Mouse (Mus musculus): ENCODE measurements around the gene Cfap221. TPM values are rescaled to one million over a fixed set of nuclear protein-coding genes. Genes with fewer than 3 reads are reported as not detected.
A peak's percentile ranks its signal among the peaks of the same experiment; 100 is the strongest.

Cfap221 gene
- total RNA-seq, 2 experiments from 2014 or later, result 0.56 to 0.62 TPM

DNA sequence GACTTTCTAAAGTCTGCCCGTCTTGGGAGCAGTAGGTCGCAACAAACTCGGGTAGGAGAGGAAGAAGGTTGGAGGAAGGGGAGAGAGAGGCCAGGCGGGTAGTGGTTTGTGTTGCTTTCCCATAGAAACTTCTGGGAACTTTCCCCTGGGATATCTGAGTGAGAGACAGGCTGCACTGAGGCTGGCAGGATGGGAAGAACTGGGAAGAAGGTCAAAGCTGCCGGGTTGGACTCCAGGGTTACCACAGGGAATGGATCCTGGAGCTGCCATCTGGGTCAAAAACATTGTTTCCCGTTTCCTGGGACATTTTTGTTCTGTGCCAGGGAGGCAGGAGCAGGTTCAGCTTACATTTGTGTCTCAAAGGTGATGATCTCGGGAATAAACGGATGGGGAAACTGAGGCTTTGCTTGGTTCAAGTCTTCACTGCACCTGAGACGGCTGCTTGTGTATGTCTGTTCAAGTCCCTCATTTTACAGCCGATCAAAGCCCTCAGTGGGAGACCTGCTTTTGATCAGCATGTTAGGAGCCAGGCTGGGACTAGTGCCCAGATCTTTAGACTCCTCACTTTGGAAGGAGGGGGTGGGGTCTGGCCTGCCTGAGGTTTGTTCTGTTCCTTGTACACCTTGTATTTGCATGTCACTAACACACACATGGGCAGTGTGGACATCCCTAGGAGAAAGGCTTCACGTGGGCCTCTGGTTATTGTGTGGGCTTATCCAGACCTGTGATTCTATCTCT is 11.0 kb upstream of the Cfap221 start:
- DNase-seq (ENCODE audit: low spot score in 2 of 2), result no peak

DNA sequence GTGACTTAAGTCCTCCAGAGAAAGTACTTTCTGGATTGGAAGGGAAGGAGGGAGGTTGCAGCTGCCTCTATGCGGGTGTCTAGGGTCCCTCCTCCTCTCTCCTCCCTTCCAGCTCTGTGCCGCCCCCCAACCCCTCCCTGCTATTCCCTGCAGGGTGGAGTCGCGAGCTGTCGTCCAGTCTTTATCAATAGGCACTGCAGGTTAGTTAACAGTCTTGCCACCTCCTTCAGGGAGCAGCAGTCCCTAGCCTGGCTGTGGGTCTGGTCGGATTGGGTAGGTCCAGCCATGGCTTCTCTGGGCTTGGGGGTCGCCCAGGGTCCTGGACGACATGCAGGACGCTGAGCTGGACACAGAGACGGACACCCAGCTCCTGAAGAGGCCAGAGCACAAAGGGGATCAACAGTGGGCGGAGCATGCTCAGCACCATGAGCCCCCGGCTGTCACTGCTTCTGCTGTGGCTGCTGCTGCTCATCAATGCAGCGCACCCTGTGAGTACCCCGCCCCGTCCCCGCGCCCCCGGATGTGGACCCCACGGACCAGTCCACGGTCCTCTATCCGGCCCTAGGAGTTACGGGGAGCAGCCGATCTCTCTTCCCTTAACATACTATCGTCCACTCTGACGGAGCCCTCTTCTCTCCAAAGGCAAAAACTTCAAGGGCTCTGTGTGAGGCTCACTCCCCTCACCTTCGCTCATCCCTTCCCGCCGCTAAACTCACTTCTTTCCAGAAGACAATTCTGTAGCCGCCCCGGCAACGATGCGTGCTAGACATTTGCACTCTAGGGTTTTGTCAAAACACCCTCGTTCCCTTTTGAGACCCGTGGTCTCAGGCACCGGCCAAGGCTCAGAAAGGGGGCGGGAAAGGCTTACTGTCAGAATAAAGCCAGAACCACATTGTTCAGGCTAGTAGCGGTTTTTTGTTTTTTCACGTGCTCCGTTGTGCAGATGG is 10.1 kb upstream of the Cfap221 start, which contains the start of gene Sctr:
Gene Sctr, plus strand, starts transcription at position 51 of the 947 bp plus-strand sequence.
- DNase-seq (ENCODE audit: low spot score in 2 of 2), result no peak

DNA sequence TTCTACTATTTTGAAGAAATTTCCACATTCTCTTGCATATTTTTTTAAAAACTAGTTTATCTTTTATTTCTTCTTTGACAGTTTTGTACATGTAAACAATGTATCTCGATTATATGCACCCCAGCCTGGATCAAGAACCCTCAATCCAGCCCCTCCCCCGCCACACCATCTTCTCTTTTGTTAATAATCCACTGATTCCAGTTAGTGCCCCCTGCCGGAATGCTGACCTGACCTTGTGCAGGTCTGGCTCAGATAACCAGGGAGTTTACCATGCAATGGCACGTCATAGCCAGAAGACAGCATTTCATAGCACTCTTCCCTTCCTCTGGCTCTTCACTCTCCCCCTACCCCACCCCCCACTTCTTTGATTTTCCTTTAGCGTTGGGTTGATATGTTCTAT is 610 bp upstream of the Cfap221 start:
- peak in 1 of 2 experiments; percentile 11 for DNase-seq (ENCODE audit: low spot score in 2 of 2)

DNA sequence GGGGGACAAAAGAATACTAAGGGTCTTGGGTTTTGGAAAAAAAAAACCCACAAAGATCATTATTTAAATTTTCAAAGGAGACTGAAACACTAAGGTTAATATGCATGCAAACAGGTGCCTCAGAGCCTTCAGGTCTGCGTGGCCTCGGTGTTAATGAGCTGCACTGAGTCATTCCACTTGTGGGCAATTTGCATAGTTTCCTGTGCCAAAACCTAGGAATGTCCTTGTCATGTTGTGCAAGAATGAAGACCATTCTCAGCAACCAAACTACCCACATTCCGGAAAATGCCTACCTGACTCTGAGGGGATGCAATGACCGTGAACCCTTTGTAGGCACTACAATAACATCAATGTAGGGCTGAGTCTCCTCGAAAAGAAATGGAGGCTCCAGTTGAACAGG is 10.5 kb downstream of the Cfap221 start:
- DNase-seq (ENCODE audit: low spot score in 2 of 2), result no peak

DNA sequence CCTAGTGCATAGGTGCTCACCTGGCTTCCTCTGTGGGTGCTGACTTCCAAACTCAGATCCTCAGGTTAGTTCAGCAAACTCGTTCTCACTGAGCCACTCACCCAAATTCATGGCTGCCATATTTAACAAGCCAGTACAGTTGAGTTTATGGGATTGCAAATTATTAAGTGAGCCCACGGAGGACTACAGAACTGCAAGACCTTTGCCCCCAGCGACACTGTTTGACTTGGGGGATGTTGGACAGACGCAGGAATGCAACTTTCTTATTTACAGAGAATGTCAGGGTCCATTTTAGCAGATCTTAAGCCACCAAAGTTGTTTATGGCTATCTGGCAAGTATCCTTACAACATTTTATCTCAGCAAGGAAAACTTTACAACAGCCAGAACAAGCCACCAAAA is 21.9 kb downstream of the Cfap221 start:
- DNase-seq (ENCODE audit: low spot score in 2 of 2), result no peak

DNA sequence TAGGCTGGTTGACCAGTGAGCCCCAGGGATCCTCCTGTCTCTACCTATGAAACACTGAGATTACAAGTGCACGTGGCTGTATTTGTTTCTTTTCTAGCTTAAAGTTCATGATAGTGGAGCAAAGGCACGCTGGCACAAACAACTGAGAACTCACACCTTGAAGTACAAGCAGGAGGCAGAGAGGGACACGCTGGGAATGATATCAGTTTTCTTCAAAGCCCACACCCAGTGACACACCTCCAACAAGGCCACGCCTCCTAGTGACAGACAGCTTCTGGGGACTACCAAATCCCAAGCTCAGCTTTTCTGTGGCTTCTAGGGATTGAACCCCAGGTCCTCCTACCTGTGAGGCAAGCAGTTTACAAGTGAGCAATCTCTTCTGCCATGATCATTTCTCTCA is 23.9 kb downstream of the Cfap221 start:
- DNase-seq (ENCODE audit: low spot score in 2 of 2), result no peak

DNA sequence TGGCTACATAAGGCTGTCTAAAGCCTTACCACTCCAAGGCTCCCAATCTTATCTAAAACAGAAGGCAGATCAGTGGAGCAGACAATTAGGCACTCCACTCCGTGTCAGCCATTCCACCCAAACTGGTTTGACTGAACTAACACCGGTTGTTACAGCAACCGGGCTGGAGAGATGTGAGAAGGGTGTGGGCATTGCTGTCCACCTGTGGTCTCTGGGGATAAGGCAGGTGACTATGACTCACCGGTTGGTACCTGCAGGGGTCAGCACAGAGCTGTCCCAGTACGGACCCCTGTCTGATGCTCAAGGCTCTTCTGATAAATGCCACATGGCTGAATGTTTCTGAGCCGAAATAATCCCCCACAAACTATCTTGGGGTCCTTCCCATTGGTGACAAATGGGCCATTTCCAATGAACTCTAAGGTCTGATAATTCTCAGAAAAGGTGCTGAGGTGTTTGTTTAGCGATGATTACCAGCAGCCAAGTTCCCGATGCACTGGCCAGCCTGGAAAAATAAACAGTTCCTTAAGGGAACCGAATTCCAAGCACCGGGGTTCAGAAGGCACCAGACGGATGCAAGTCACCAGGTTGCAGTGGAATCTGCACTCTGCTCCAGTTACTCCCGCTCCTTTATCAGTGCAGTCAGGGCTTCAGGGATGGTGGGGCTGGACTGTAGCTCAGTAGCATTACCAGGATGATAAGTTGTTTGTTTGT is 31.1 kb downstream of the Cfap221 start:
- no peak for DNase-seq (ENCODE audit: low spot score in 2 of 2)

DNA sequence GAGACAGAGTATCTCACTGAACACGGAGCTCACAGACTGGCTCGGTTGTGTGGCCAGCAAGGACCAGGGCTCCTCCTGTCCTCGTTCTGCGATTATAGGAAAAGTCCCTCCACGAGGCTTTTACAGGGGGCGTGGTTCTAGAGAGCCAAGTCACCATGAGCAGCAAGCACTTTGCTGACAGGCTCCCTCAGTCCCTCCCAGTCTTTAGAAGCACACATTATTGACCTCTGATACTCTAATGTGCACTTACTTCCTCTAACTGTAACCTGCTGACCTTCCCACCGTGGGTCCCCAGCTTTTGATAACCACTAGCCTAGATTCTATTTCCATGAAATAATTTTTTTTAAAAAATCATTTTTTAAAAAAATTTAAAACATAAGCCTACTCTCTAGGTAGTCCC is 37.1 kb downstream of the Cfap221 start:
- no peak for DNase-seq (ENCODE audit: low spot score in 2 of 2)

DNA sequence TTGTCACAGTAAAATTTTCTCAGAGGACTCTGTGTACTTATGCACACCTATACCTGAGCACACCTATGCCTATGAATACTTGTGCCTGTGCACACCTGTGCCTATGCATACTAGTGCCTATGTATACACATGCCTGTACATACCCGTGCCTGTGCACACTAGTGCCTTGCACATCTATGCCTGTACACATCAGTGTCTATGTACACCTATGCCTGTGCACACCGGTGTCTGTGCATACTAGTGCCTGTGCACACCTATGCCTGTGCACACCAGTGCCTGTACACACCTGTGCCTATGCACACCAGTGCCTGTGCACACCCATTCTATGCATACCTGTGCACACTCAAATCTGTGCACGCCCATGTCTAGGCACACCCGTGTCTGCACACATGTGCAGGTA is 37.6 kb downstream of the Cfap221 start:
- DNase-seq (ENCODE audit: low spot score in 2 of 2), result no peak

DNA sequence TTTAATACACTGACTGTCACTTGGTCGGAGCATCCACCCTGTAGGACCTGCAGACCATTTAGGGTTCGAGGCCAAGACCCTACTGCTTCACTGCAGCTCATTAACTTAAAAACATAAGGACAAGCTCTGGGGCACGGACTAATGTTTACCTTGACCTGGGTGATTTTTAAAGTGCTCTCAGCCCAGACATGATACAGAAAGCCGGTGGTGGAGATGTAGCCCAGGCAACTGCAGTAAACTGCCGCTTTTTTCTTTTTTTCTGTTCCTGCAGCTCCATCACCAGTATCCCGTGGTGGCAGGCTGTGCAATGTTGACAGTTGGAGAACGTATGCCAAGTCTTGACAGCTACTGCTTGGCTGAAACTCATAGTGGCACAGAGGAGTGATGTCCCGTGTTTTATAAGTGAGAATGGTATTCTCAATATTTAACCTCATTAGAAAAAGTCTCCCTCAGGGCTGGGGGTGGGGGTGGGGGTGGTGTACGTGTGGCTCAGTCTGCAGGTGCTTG is 39.3 kb downstream of the Cfap221 start:
- no peak for DNase-seq (ENCODE audit: low spot score in 2 of 2)

DNA sequence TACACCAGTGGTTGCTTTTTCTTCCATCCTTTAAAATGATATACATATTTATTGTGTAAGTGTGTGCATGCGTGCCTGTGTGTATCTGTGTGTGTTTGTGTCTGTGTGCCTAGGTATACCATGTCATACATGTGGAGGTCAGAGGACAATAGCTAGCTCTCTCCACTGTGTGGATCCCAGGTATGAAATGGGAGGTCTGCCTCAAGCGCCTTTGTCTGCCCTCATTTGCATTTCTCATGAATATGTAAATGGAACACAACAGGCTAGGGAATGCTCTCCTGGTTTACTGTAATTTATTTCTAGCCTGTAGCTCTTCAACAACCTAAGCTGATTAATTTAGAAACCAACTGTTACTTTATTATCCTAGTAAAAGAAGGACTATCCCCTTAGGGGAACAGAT is 42.4 kb downstream of the Cfap221 start:
- no peak for DNase-seq (ENCODE audit: low spot score in 2 of 2)

DNA sequence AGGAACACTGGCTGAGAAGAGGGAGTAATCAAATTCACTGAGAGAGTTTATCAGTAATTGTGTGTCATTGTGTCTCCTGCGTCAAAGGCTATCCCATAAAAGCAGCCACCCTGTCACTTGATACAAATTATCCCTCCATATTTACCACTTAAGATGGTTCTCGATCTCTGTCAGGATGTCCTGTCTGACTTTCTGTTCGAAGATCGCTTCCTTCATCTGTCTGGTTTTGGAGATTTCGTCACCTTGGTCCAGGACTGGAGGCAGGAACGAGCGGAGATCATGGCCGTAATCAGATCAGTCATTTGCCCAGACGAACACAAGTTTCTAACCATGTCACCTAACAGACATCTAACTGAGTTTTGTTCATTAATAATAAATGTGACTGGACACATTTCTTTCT is 43.6 kb downstream of the Cfap221 start:
- DNase-seq (ENCODE audit: low spot score in 2 of 2), result no peak

DNA sequence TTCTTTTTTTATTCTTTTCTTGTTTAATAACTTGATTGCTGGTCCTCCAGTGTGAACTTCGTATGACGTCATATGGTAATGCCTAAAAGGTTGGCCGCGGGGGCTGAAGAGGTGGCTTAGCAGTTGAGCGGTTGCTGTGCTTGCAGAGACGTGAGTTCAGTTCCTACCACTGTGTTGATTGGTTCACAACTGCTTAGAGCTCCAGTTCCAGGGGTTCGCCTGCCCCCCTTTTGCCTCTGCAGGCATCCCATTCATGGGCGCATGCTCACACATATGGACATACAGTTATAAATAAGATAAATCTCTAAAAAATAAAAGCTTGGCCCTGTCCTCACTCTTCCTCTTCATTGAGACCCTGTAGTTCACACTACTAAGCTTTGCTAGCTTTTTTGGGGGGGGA is 46.9 kb downstream of the Cfap221 start:
- DNase-seq (ENCODE audit: low spot score in 2 of 2), result no peak

DNA sequence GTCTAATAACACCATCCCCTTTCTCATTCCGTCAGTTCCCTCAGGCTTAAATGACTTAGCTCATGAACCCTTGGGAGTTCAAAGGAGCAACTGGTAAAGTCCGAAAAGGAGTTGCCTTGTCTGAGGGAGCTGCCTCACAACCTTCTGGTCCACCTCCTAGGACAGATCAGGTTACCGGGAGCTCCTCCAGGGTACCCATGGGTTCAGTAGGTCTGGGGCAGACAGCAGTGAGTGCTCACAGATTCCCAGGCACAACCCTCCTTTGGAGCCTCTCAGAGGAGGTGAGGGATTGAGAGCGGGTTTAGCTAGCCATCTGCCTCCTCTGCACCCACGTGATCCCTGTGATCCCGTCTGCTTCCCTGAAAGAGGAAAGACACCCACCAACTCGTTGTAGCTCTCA is 60.2 kb downstream of the Cfap221 start:
- no peak for DNase-seq (ENCODE audit: low spot score in 2 of 2)

DNA sequence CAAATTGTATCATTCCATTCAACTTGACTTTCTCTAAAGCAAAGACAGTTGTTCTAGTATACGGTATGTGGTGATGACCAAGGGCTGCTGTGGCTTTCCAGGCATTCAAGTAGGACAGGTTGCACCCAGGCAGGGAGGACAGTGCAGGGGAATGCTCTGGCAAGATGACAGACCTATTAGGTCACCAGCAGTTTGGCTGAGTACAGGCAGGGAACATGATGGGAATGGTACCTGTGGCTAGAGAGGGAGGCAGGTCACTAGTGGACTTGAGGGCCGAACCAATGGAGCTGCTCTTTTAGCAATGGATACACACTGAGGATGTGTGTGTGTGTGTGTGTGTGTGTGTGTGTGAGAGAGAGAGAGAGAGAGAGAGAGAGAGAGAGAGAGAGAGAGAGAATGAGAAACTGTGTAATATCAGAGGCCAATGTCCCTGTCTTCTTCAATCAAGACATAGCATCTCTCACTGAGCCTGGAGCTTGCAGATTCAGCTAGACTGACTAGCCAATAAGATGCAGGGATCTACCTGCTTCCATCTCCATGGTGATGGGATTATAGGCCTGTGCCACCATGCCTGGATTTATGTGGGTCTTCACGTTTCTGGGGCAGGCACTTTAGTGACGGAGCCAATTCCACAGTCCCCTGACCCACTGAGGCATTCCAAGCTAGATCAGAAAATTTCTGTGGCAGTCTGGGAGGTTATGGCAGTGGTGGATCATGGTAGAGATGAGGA is 65.4 kb downstream of the Cfap221 start:
- no peak for DNase-seq (ENCODE audit: low spot score in 2 of 2)

DNA sequence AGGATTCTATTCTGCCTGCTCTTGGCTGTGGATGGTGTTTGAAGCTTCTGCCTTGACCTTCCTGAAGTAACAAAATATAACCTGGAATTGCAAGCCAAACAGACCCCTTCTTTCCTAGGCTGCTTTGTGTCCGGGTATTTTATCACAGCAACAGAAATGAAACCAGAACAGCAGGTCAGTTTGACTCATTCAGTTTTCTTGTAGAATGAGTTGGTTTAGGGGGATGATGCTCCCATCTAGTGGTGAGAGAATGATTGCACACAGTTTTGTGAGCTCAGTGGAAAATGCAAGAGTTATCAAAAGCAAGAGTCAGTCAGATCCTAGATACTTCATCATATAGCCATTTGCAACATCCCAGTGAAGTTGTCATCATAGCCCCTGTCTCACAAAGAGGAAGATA is 67.3 kb downstream of the Cfap221 start:
- DNase-seq (ENCODE audit: low spot score in 2 of 2), result no peak

DNA sequence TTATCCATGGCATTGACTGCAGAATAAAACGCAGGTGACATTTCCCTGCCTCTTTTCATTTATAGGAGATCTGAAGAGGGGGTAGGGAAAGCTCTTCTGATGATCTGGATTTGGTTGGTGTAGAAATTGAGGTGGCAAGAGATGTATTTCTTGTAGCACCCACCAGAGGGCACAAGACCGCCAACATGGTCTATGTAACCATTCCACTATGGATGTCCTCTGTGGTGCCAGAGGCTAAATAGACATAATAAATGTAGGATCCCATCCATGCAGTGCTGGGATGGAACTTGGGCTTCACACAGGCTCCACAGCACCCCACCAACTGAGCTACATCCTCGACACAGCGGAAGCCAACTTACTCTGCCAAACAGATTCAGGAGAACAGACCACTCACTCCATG is 77.7 kb downstream of the Cfap221 start:
- no peak for DNase-seq (ENCODE audit: low spot score in 2 of 2)

DNA sequence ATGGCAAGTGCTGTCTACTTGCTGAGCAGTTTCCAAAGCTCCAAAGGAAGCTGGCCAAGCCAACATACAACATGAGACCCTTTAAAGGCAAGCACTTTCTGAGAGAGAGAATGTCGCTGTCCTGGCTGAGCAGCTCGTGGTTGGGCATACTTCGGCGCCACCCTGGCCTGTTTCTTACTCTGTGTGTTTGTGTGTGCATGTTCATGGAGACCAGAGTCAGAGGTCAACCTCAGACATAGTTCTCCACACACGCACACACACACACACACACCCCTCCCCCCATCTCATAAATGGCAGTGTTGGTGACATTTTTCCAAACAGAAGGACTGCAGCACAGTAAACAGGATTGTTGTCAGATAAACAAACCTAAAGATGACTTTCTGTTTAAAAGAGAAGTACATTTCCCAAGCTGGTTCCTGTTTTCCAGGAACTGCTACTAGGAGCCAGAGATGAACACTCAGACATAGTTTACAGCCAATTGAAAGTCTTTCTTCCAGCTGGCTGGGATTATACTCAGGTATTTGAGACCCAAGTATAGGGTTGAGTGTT is 80.1 kb downstream of the Cfap221 start:
- no peak for DNase-seq (ENCODE audit: low spot score in 2 of 2)

DNA sequence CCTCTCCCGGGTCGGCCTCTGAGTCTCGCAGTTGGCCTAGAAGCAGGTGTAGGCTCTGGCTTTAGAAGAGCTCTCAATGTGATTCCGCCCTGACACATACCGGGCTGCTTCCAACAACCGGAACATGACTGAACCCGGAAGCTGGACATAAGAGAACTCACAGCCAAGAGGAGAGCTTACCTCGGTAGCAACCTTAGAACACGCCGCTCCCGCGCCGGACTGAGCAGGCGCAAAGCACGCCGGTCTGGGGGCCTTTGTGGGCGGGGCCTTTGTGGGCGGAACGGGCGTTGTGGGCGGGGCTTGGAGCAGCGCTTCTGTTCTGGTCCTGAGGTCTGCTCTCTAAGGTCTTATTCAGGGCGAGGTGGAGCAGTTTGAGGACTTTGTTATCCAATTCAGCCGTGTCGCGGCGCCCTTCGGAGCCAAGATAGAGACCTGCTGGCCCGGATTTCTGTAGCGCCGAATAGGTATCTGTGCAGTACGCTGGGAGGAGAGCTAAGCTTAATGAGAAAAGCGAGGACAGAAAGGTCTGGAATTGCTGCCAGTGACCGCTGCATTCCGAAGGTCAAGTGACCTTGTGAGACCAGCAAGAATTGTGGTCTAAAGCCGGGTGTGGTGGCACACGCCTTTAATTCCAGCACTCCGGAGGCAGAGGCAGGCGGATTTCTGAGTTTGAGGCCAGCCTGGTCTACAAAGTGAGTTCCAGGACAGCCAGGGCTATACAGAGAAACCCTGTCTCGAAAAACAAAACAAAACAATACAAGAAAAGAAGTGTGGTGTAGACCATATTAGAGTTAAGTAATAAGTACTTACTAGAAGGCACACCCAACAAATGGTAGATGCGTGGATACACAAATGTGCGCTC is 83.8 kb downstream of the Cfap221 start, which contains the start of gene Tmem177:
Gene Tmem177, minus strand, starts transcription at position 256 of the 862 bp plus-strand sequence.
- DNase-seq (ENCODE audit: low spot score in 2 of 2), result peak; percentile 92
